Mouse (Mus musculus): ENCODE data around the gene Klhl20. TPM values are rescaled to one million over a fixed set of nuclear protein-coding genes. Genes with fewer than 3 reads are reported as not detected.

The Klhl20 gene
- polyA plus RNA-seq, 1 experiment from 2014 or later: 10.4 TPM

- Histone ChIP-seq H3K27ac (replicated peaks) (peak within 1 kb of the TSS; percentile 73), H3K9me3 (no peaks in the 10 kb centered on the region), H3K4me1 (peaks cover 37% of the 10 kb centered on the region), H3K27me3 (replicated peaks) (no peaks in the 10 kb centered on the region), H3K9ac (peak within 1 kb of the TSS; percentile 93), H3K4me2 (peak within 1 kb of the TSS; percentile 93), H3K36me3 (peaks cover 7% of the 10 kb centered on the region), H3K4me3 (peak within 1 kb of the TSS; percentile 90)
- WGBS: under 1% methylated on average over 57 of the region's 57 CpGs
- peak; percentile 91 for ATAC-seq (ENCODE audit: extremely low read depth, insufficient number of reproducible peaks, low FRiP score, low TSS enrichment)
Observed at GRCm38 (mm10) chr1:161070352-161071271, 60.7 kb downstream of the Klhl20 start, which contains the start of the genes Dars2 and Cenpl. TSS of gene Dars2 (minus strand) at chr1:161070658. TSS of gene Cenpl (plus strand) at chr1:161070713.

- peaks cover 42% of the 10 kb centered on the region for H3K36me3 ChIP-seq
- H3K9ac ChIP-seq: no peak overlapping the region
- ATAC-seq (ENCODE audit: extremely low read depth, insufficient number of reproducible peaks, low FRiP score, low TSS enrichment): no peak
- 74% methylated on average over 1 of the region's 1 CpGs for WGBS
- H3K4me3 ChIP-seq: no peak overlapping the region
- H3K9me3 ChIP-seq: no peaks in the 10 kb centered on the region
- no peak overlapping the region for H3K27ac ChIP-seq (replicated peaks)
- no peak overlapping the region for H3K4me2 ChIP-seq
- no peaks in the 10 kb centered on the region for H3K27me3 ChIP-seq (replicated peaks)
- H3K4me1 ChIP-seq: no peaks in the 10 kb centered on the region
Observed at GRCm38 (mm10) chr1:161063351-161063750, 68.0 kb downstream of the Klhl20 start.

- H3K4me3 ChIP-seq: no peak overlapping the region
- H3K4me1 ChIP-seq: no peaks in the 10 kb centered on the region
- H3K36me3 ChIP-seq: peaks cover 73% of the 10 kb centered on the region
- no peak overlapping the region for H3K4me2 ChIP-seq
- no peak overlapping the region for H3K27ac ChIP-seq (replicated peaks)
- H3K9me3 ChIP-seq: no peaks in the 10 kb centered on the region
- H3K9ac ChIP-seq: no peak overlapping the region
- no peaks in the 10 kb centered on the region for H3K27me3 ChIP-seq (replicated peaks)
- WGBS: 83% methylated on average over 1 of the region's 1 CpGs
- no peak for ATAC-seq (ENCODE audit: extremely low read depth, insufficient number of reproducible peaks, low FRiP score, low TSS enrichment)
Observed at GRCm38 (mm10) chr1:161057164-161057563, 74.1 kb downstream of the Klhl20 start.

GRCm38 (mm10) chr1:161046972-161047371 lies 84.3 kb downstream of the Klhl20 start:
- Histone ChIP-seq H3K9me3 (no peaks in the 10 kb centered on the region), H3K9ac (no peak overlapping the region), H3K4me3 (no peak overlapping the region), H3K36me3 (peaks cover 80% of the 10 kb centered on the region), H3K4me1 (no peaks in the 10 kb centered on the region), H3K27me3 (replicated peaks) (no peaks in the 10 kb centered on the region), H3K27ac (replicated peaks) (no peak overlapping the region; the same call in 1 of the 2 replicates), H3K4me2 (no peak overlapping the region)
- ATAC-seq (ENCODE audit: extremely low read depth, insufficient number of reproducible peaks, low FRiP score, low TSS enrichment): no peak
- 57% methylated on average over 3 of the region's 3 CpGs for WGBS

GRCm38 (mm10) chr1:161041261-161042020 lies 89.9 kb downstream of the Klhl20 start:
- Histone ChIP-seq H3K9me3 (no peaks in the 10 kb centered on the region), H3K27me3 (replicated peaks) (no peaks in the 10 kb centered on the region), H3K9ac (no peak overlapping the region), H3K4me3 (no peak overlapping the region), H3K4me2 (no peak overlapping the region), H3K27ac (replicated peaks) (no peak overlapping the region), H3K4me1 (peaks cover 18% of the 10 kb centered on the region), H3K36me3 (peaks cover 82% of the 10 kb centered on the region)
- ATAC-seq (ENCODE audit: extremely low read depth, insufficient number of reproducible peaks, low FRiP score, low TSS enrichment): no peak
- WGBS: 89% methylated on average over 7 of the region's 7 CpGs

- Histone ChIP-seq H3K4me3 (no peak overlapping the region), H3K36me3 (peaks cover 82% of the 10 kb centered on the region), H3K27ac (replicated peaks) (peak overlapping the region; percentile 70), H3K4me2 (no peak overlapping the region), H3K9ac (no peak overlapping the region), H3K9me3 (no peaks in the 10 kb centered on the region), H3K27me3 (replicated peaks) (no peaks in the 10 kb centered on the region), H3K4me1 (peaks cover 20% of the 10 kb centered on the region)
- ATAC-seq (ENCODE audit: extremely low read depth, insufficient number of reproducible peaks, low FRiP score, low TSS enrichment): no peak
Observed at GRCm38 (mm10) chr1:161040855-161041254, 90.5 kb downstream of the Klhl20 start.

- Histone ChIP-seq H3K4me3 (no peak overlapping the region), H3K9me3 (no peaks in the 10 kb centered on the region), H3K27me3 (replicated peaks) (no peaks in the 10 kb centered on the region), H3K9ac (no peak overlapping the region), H3K27ac (replicated peaks) (peak overlapping the region; percentile 70), H3K4me1 (peaks cover 20% of the 10 kb centered on the region), H3K4me2 (no peak overlapping the region), H3K36me3 (peaks cover 79% of the 10 kb centered on the region)
- WGBS: 65% methylated on average over 1 of the region's 1 CpGs
- ATAC-seq (ENCODE audit: extremely low read depth, insufficient number of reproducible peaks, low FRiP score, low TSS enrichment): no peak
Observed at GRCm38 (mm10) chr1:161040426-161040770, 90.9 kb downstream of the Klhl20 start.

- Histone ChIP-seq H3K36me3 (peaks cover 74% of the 10 kb centered on the region), H3K4me2 (no peak overlapping the region), H3K9me3 (no peaks in the 10 kb centered on the region), H3K4me1 (peaks cover 20% of the 10 kb centered on the region), H3K9ac (no peak overlapping the region), H3K27ac (replicated peaks) (peak overlapping the region; percentile 70), H3K27me3 (replicated peaks) (no peaks in the 10 kb centered on the region), H3K4me3 (no peak overlapping the region)
- 16% methylated on average over 3 of the region's 3 CpGs for WGBS
- no peak for ATAC-seq (ENCODE audit: extremely low read depth, insufficient number of reproducible peaks, low FRiP score, low TSS enrichment)
Observed at GRCm38 (mm10) chr1:161039741-161040425, 91.4 kb downstream of the Klhl20 start.

- Histone ChIP-seq H3K4me1 (peaks cover 20% of the 10 kb centered on the region), H3K9ac (no peak overlapping the region), H3K27ac (replicated peaks) (peak overlapping the region; percentile 70), H3K4me2 (no peak overlapping the region), H3K36me3 (peaks cover 66% of the 10 kb centered on the region), H3K27me3 (replicated peaks) (no peaks in the 10 kb centered on the region), H3K9me3 (no peaks in the 10 kb centered on the region), H3K4me3 (no peak overlapping the region)
- WGBS: 16% methylated on average over 3 of the region's 3 CpGs
- ATAC-seq (ENCODE audit: extremely low read depth, insufficient number of reproducible peaks, low FRiP score, low TSS enrichment): no peak
Observed at GRCm38 (mm10) chr1:161038968-161039721, 92.2 kb downstream of the Klhl20 start.

Measured in heart, embryonic 13.5 days (tissue).